Mouse (Mus musculus) CD4-positive, CD25-positive, alpha-beta regulatory T cell, adult 4 months (primary cell): Measurements from ENCODE around the gene Cfap54. TPM values are rescaled to one million over a fixed set of nuclear protein-coding genes. Genes with fewer than 3 reads are reported as not detected.

Experiments used
- ATAC-seq: one replicate; pipeline ENCODE4 v1.8.0; 2017
- polyA plus RNA-seq, 2 experiments: library from polyadenylated mRNA; unstranded; fragments of 100-300 nt; shearing (Covaris generic); gene quantifications; one replicate each; pipeline ENCODE4 v1.2.1; 2017

Gene Cfap54
- polyA plus RNA-seq, 2 experiments from 2014 or later, result 1.6 to 2.3 TPM

- no peak for ATAC-seq
These were observed 352.7 kb downstream of the Cfap54 start for GRCm38 (mm10) chr10:92728723-92729122.

Other genes with a start within 250 kb of the Cfap54 start
- 10 to 100 TPM; 42.2 to 62.3 TPM for gene Cdk17, start 79.3 kb upstream of the Cfap54 start, polyA plus RNA-seq
- gene Elk3, start 229.5 kb upstream of the Cfap54 start, polyA plus RNA-seq, result 10 to 100 TPM; 26.0 to 26.3 TPM